Mouse (Mus musculus) liver, embryonic 14.5 days (tissue): Measurements from ENCODE around the gene Six5. TPM values are rescaled to one million over a fixed set of nuclear protein-coding genes. Genes with fewer than 3 reads are reported as not detected.
A peak's percentile ranks its signal among the peaks of the same experiment; 100 is the strongest.

Experiments
- ATAC-seq: fragments of 200-750 bp; cut with Nextera tagmentation; 2 replicates; pipeline ENCODE4 v1.8.0; 2017; ENCODE audit warnings: moderate number of reproducible peaks, mild to moderate bottlenecking, moderate library complexity; ENCODE audit not compliant: insufficient read depth
- DNase-seq, 3 experiments: peaks; one replicate each; pipeline ENCODE4 v3.0.0-alpha.2; 2012 to 2013; ENCODE audit warnings: low read depth in 3 of 3, low spot score in 3 of 3
- H3K27ac ChIP-seq: fragments of 300-500 bp; sonication (generic); 2 replicates; pipeline ENCODE4 v1.5.1; 2014; ENCODE audit warnings: moderate library complexity, mild to moderate bottlenecking, control low read depth, inconsistent platforms
- H3K27me3 ChIP-seq: fragments of 300-500 bp; sonication (generic); 2 replicates; pipeline ENCODE4 v1.6.1; 2014; ENCODE audit warnings: mild to moderate bottlenecking, low read length, moderate library complexity; ENCODE audit not compliant: control insufficient read depth, insufficient read depth
- H3K36me3 ChIP-seq: fragments of 300-500 bp; sonication (generic); replicated peaks from 2 replicates; pipeline ENCODE4 v1.6.1; 2014; ENCODE audit warnings: low read depth; ENCODE audit not compliant: control insufficient read depth, insufficient read depth
- H3K4me1 ChIP-seq, 2 experiments: fragments of 200-500 bp in 1 of 2; fragments of 300-500 bp in 1 of 2; sonication (generic) in 1 of 2; replicated peaks; 2 replicates each; pipeline ENCODE4 v1.6.1; 2012 to 2014; ENCODE audit warnings: antibody characterized with exemption in 1 of 2, inconsistent platforms in 1 of 2, low read length in 1 of 2; ENCODE audit not compliant: control insufficient read depth in 2 of 2, insufficient read depth in 2 of 2
- H3K4me2 ChIP-seq: fragments of 300-500 bp; sonication (generic); 2 replicates; pipeline ENCODE4 v1.6.1; 2014; ENCODE audit warnings: low read depth, mild to moderate bottlenecking, control low read depth, moderate library complexity
- H3K4me3 ChIP-seq, 2 experiments: fragments of 200-500 bp in 1 of 2; fragments of 300-500 bp in 1 of 2; sonication (generic) in 1 of 2; 2 replicates each; pipeline ENCODE4 v1.5.1; 2012 to 2014; ENCODE audit warnings: low read depth in 2 of 2, low read length in 2 of 2, mild to moderate bottlenecking in 2 of 2, control low read depth in 1 of 2, inconsistent platforms in 1 of 2, moderate library complexity in 1 of 2; ENCODE audit not compliant: insufficient read depth in 1 of 2
- H3K9ac ChIP-seq: fragments of 300-500 bp; sonication (generic); replicated peaks from 2 replicates; pipeline ENCODE4 v1.6.1; 2014; ENCODE audit warnings: mild to moderate bottlenecking, control low read depth, moderate library complexity
- H3K9me3 ChIP-seq: fragments of 300-500 bp; sonication (generic); 2 replicates; pipeline ENCODE4 v1.6.1; 2016; ENCODE audit warnings: low read length, mixed read lengths; ENCODE audit not compliant: control insufficient read depth
- CTCF ChIP-seq: IDR thresholded peaks from 2 replicates; pipeline ENCODE4 v1.5.1; 2016; ENCODE audit warnings: antibody characterized with exemption, low read depth, control low read depth
- EP300 ChIP-seq: IDR thresholded peaks from 2 replicates; pipeline ENCODE4 v1.6.1; 2016; ENCODE audit warnings: antibody characterized with exemption, low read depth
- WGBS: fragments of 180-500 bp; shearing (Covaris S2); extraction: QIAGEN DNeasy Blood & Tissue Kit; methylation state at CpG from one replicate; pipeline ENCODE4 v1.1.7; 2014; ENCODE audit not compliant: insufficient replicate concordance; 5-methylcytosine and 5-hydroxymethylcytosine counted together
- polyA plus RNA-seq, 2 experiments: library from polyadenylated mRNA; depleted of rRNA in 1 of 2; stranded (reverse) in 1 of 2; unstranded in 1 of 2; fragments of >200 nt; fragmentation: Nextera tagmentation in 1 of 2; extraction: Ambion mirVana in 1 of 2; gene quantifications; 2 replicates each; pipeline versions ENCODE4 v1.2.1 to v1.2.3; 2012 to 2014

The Six5 gene
- polyA plus RNA-seq, 2 experiments, result 0.60 to 3.3 TPM

GRCm38 (mm10) chr7:19094826-19095750, 694 bp downstream of the Six5 start:
- peak overlapping the region; percentile 50; the same call in 1 of the 2 replicates for H3K27ac ChIP-seq
- DNase-seq, result no peak
- no peak for ATAC-seq
- peak overlapping the region; percentile 95 for H3K4me2 ChIP-seq
- H3K4me1 ChIP-seq, result peaks cover 0 to 13% of the 10 kb centered on the region in 2 experiments; a peak in 3 of 4 replicates
- no peaks in the 10 kb centered on the region for H3K9me3 ChIP-seq
- under 1% methylated on average over 74 of the region's 87 CpGs for WGBS
- TF ChIP-seq CTCF, result no peak
- no peak for TF ChIP-seq EP300
- H3K36me3 ChIP-seq, result no peaks in the 10 kb centered on the region
- peaks cover 49% of the 10 kb centered on the region for H3K27me3 ChIP-seq
- H3K9ac ChIP-seq, result peak overlapping the region; percentile 59
- peak overlapping the region; percentile 64 to 68 for H3K4me3 ChIP-seq

DNA sequence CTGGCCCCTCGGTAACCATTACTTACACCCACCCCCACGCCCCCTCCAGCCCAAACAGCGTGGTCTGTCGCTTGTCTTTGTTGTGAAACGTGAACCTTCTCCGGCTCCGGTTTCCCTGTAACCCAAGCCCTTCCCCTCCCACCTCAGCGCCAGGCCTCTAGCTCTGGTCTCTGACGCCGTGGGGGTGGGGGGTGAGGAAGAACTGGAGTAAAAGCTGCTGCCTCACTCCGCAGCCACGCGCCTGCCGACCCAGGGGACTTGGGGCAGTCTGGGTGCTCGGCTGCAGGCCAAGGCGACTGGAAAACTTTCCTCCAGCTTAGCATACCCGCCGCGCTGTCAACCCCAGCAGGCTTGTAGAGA, 1.3 kb downstream of the Six5 start:
- no peak overlapping the region for H3K27ac ChIP-seq

DNA sequence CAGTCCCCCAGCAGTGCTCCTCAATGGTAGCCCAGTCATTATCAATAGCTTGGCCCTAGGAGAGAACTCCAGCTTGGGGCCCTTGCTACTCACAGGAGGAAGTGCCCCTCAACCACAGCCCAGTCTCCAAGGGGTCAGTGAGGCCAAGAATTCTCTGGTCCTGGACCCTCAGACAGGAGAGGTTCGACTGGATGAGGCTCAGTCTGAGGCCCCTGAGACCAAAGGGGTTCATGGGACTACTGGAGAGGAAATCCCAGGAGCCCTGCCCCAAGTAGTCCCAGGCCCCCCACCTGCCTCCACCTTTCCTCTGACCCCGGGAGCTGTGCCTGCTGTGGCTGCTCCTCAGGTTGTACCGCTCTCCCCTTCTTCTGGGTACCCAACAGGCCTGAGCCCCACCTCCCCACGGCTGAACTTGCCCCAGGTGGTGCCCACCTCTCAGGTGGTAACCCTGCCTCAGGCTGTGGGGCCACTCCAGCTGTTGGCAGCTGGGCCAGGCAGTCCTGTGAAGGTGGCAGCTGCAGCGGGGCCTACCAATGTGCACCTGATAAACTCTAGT, 2.1 kb downstream of the Six5 start:
- H3K4me3 ChIP-seq, result no peak overlapping the region
- DNase-seq, result no peak
- no peak for ATAC-seq
- TF ChIP-seq EP300 (no peak), CTCF (no peak)
- H3K27me3 ChIP-seq, result peaks cover 38% of the 10 kb centered on the region
- H3K9me3 ChIP-seq, result no peaks in the 10 kb centered on the region
- WGBS, result 51% methylated on average over 5 of the region's 5 CpGs
- peak overlapping the region; percentile 95 for H3K4me2 ChIP-seq
- peaks cover 0 to 13% of the 10 kb centered on the region in 2 experiments; a peak in 3 of 4 replicates for H3K4me1 ChIP-seq
- no peak overlapping the region for H3K27ac ChIP-seq
- H3K36me3 ChIP-seq, result no peaks in the 10 kb centered on the region
- H3K9ac ChIP-seq, result no peak overlapping the region

More for the DNA sequence above, 1.3 kb downstream of the Six5 start:
- Histone ChIP-seq H3K9me3 (no peaks in the 10 kb centered on the region), H3K4me2 (peak overlapping the region; percentile 95), H3K27me3 (peaks cover 43% of the 10 kb centered on the region), H3K4me3 (peak overlapping the region; percentile 64 to 68), H3K9ac (no peak overlapping the region), H3K36me3 (no peaks in the 10 kb centered on the region), H3K4me1 (peaks cover 0 to 13% of the 10 kb centered on the region in 2 experiments; a peak in 3 of 4 replicates)
- no peak for ATAC-seq
- TF ChIP-seq EP300 (no peak), CTCF (no peak)
- DNase-seq, result no peak
- 3% methylated on average over 19 of the region's 19 CpGs for WGBS

DNA sequence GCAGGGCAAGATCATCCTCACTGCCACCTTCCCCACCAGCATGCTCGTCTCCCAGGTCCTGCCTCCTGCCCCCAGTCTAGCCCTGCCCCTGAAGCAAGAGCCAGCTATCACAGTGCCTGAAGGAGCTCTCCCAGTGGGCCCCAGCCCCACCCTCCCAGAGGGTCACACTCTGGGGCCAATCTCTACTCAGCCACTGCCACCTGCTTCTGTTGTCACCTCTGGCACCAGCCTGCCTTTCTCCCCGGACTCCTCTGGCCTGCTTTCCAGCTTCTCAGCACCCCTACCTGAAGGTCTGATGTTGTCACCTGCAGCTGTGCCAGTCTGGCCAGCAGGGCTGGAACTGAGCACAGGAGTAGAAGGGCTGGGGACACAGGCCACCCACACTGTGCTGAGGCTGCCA, 2.8 kb downstream of the Six5 start:
- Histone ChIP-seq H3K4me2 (no peak overlapping the region), H3K27me3 (peaks cover 32% of the 10 kb centered on the region)

GRCm38 (mm10) chr7:19097863-19098262, 3.5 kb downstream of the Six5 start:
- Histone ChIP-seq H3K27me3 (peaks cover 26% of the 10 kb centered on the region), H3K4me2 (no peak overlapping the region), H3K27ac (no peak overlapping the region), H3K4me1 (peaks cover 0 to 11% of the 10 kb centered on the region in 2 experiments; a peak in 3 of 4 replicates), H3K4me3 (no peak overlapping the region), H3K36me3 (no peaks in the 10 kb centered on the region), H3K9ac (no peak overlapping the region), H3K9me3 (no peaks in the 10 kb centered on the region)
- DNase-seq (no peak), ATAC-seq (no peak)
- TF ChIP-seq EP300, result no peak
- no peak for TF ChIP-seq CTCF

More for the DNA sequence above, 2.8 kb downstream of the Six5 start:
- TF ChIP-seq CTCF, result no peak
- TF ChIP-seq EP300, result no peak
- 23% methylated on average over 2 of the region's 2 CpGs for WGBS
- Histone ChIP-seq H3K9ac (no peak overlapping the region), H3K27ac (no peak overlapping the region), H3K4me3 (no peak overlapping the region), H3K36me3 (no peaks in the 10 kb centered on the region), H3K4me1 (peaks cover 0 to 13% of the 10 kb centered on the region in 2 experiments; a peak in 3 of 4 replicates), H3K9me3 (no peaks in the 10 kb centered on the region)
- ATAC-seq (no peak), DNase-seq (no peak)
